Mouse (Mus musculus): ENCODE results near the gene Col5a1.
A peak's percentile ranks its signal among the peaks of the same experiment; 100 is the strongest.

DNA sequence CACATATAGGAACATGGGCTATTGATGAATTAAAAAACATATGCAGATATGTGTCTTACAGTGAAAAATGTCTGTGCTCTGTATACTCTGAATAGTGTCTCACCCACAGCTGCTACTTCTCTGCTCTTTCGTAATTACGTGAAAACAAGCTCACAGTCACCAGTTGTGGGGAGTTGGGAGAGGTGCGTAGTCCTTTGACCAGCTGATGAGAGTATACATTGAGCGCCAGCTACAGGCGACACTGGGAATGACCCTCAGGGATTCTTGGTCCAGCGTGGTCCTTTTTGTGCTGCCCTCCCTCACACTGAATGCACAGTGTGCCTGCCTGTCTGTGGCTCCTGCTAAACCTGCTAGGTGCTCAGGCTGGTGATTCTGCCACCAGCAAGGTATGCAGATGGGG, 82.9 kb downstream of the Col5a1 start:
- no peak for TF ChIP-seq EP300 (IDR thresholded peaks at IDR 0.05)
- peak; percentile 90 for TF ChIP-seq CTCF (IDR thresholded peaks at IDR 0.05)

All from lung, postnatal 0 days (tissue).